Mouse (Mus musculus): ENCODE measurements around the gene Ccl26. TPM values are rescaled to one million over a fixed set of nuclear protein-coding genes. Genes with fewer than 3 reads are reported as not detected.
A peak's percentile ranks its signal among the peaks of the same experiment; 100 is the strongest.

Gene Ccl26
- polyA plus RNA-seq, 1 experiment from 2014 or later: not detected

DNA sequence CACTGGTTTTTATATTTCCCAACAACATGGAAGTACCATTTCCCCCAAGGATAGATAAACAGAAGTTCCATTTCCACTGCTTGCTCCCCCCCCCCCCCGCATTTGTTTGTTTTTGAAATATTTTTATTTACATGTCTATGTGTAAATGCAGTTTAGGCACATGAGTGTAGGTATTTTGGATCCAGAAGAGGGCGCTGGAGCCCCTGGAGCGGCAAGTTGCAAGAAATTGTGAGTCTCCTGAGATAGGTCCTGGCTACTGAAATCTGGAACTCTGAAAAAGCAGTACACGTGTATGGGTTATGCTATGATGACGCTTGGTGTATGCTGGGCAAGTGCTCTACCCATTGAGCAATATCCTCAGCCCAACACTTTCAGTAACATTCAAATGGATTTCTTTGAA, 52.3 kb downstream of the Ccl26 start:
- no peak overlapping the region for H3K27ac ChIP-seq (ENCODE audit: low read depth)
- DNase-seq (no peak), ATAC-seq (ENCODE audit: insufficient read depth) (no peak)
- no peaks in the 10 kb centered on the region for H3K9me3 ChIP-seq (ENCODE audit: low read depth, low read length)
- TF ChIP-seq CTCF (IDR thresholded peaks at IDR 0.05; ENCODE audit: low read depth): peak; percentile 22; the same call in 1 of the 2 replicates
- no peak overlapping the region for H3K9ac ChIP-seq
- no peak overlapping the region for H3K4me3 ChIP-seq (ENCODE audit: low read depth, low read length)
- H3K4me1 ChIP-seq (ENCODE audit: insufficient read depth): peaks cover 7% of the 10 kb centered on the region
- WGBS: 55% methylated on average over 5 of the region's 5 CpGs
- H3K4me2 ChIP-seq: no peak overlapping the region
- no peaks in the 10 kb centered on the region for H3K27me3 ChIP-seq (ENCODE audit: insufficient read depth, low read length)
- H3K36me3 ChIP-seq (ENCODE audit: insufficient read depth): no peaks in the 10 kb centered on the region

Other genes with a start within 250 kb of the Ccl26 start
- 0.15 TPM in 1 of 2 replicates, not detected in the other for gene Fkbp6, start 213.5 kb downstream of the Ccl26 start, polyA plus RNA-seq (2014; fragmentation: Nextera tagmentation; extraction: Ambion mirVana)
- gene Trim50, start 210.3 kb downstream of the Ccl26 start, polyA plus RNA-seq (2014; fragmentation: Nextera tagmentation; extraction: Ambion mirVana): not detected in 2 replicates
- gene Nsun5, start 193.6 kb downstream of the Ccl26 start, polyA plus RNA-seq (2014; fragmentation: Nextera tagmentation; extraction: Ambion mirVana): 26.7 and 30.7 TPM in 2 replicates
- 18.9 and 19.1 TPM in 2 replicates for gene Pom121, start 169.0 kb downstream of the Ccl26 start, polyA plus RNA-seq (2014; fragmentation: Nextera tagmentation; extraction: Ambion mirVana)
- gene Hip1, start 18.4 kb downstream of the Ccl26 start, polyA plus RNA-seq (2014; fragmentation: Nextera tagmentation; extraction: Ambion mirVana): 48.8 and 49.4 TPM in 2 replicates
- gene Ccl24, start 9.5 kb upstream of the Ccl26 start, polyA plus RNA-seq (2014; fragmentation: Nextera tagmentation; extraction: Ambion mirVana): 2.5 and 3.1 TPM in 2 replicates
- gene Rhbdd2, start 69.0 kb upstream of the Ccl26 start, polyA plus RNA-seq (2014; fragmentation: Nextera tagmentation; extraction: Ambion mirVana): 40.5 and 45.7 TPM in 2 replicates
- 51.5 and 52.7 TPM in 2 replicates for gene Por, start 106.5 kb upstream of the Ccl26 start, polyA plus RNA-seq (2014; fragmentation: Nextera tagmentation; extraction: Ambion mirVana)
- 38.6 and 43.5 TPM in 2 replicates for gene Tmem120a, start 180.9 kb upstream of the Ccl26 start, polyA plus RNA-seq (2014; fragmentation: Nextera tagmentation; extraction: Ambion mirVana)
- not detected in 2 replicates for gene Styxl1, start 214.8 kb upstream of the Ccl26 start, polyA plus RNA-seq (2014; fragmentation: Nextera tagmentation; extraction: Ambion mirVana)
- gene Mdh2, start 214.9 kb upstream of the Ccl26 start, polyA plus RNA-seq (2014; fragmentation: Nextera tagmentation; extraction: Ambion mirVana): 464 and 470 TPM in 2 replicates
- gene Srrm3, start 243.3 kb upstream of the Ccl26 start, polyA plus RNA-seq (2014; fragmentation: Nextera tagmentation; extraction: Ambion mirVana): 0.17 and 0.38 TPM in 2 replicates

All from lung, embryonic 14.5 days (tissue).